Mouse (Mus musculus): ENCODE results near the gene Slc24a3. TPM values are rescaled to one million over a fixed set of nuclear protein-coding genes. Genes with fewer than 3 reads are reported as not detected.

Gene Slc24a3
- polyA plus RNA-seq, 1 experiment from 2014 or later = 3.1 TPM

DNA sequence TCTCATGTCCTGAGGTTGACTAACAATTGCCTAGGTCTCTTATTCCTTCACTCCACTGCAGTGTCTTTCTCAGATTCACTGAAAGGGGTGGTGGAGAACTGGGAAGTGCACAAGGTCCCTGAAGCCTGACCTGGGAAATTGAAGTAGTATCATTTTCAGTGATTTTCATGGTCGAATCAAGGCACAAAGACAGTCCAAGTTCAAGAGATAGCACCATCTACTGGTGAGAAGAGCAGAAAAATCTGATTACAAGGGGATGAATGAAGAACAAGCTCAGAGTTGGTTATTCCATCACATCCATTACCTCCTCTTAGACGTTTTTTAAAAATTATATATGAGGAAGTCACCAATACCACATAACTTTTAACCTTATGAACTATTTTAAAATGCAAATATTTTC, 123.9 kb downstream of the Slc24a3 start:
- no peak overlapping the region for H3K9ac ChIP-seq (ENCODE audit: low read depth, low read length)
- H3K27ac ChIP-seq (ENCODE audit: low read length) = no peak overlapping the region
- ATAC-seq = no peak
- WGBS = 23% methylated on average over 2 of the region's 2 CpGs
- no peaks in the 10 kb centered on the region for H3K36me3 ChIP-seq (ENCODE audit: control insufficient read depth, insufficient read depth, low read length)
- no peak overlapping the region for H3K4me3 ChIP-seq (ENCODE audit: low read length)
- no peaks in the 10 kb centered on the region for H3K9me3 ChIP-seq (ENCODE audit: control insufficient read depth, low read length)
- H3K4me2 ChIP-seq (ENCODE audit: low read depth, low read length) = no peak overlapping the region
- H3K4me1 ChIP-seq (ENCODE audit: control insufficient read depth, insufficient read depth, low read length) = no peaks in the 10 kb centered on the region
- H3K27me3 ChIP-seq (replicated peaks; ENCODE audit: control insufficient read depth, insufficient read depth, low read length) = no peaks in the 10 kb centered on the region

DNA sequence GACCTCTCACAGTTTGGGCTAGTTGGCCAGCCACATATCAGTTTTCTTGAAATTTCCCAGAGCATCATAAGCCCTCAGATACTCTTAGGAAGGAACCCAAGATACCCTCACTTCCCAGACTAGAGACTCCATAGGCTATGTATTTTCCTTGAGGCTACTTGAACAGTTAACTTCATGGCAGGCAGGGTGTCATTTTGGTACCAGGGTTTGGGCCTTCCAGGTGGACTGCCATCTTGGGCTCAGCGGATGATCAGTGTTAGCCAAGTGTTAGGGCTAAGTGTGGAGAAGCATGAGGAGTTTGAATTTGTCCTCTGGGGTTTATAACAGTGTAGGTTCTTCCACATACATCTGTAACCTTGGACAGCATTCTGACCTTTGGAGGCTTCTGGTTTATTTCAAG, 124.6 kb downstream of the Slc24a3 start:
- H3K36me3 ChIP-seq (ENCODE audit: control insufficient read depth, insufficient read depth, low read length) = no peaks in the 10 kb centered on the region
- H3K9ac ChIP-seq (ENCODE audit: low read depth, low read length) = no peak overlapping the region
- H3K4me3 ChIP-seq (ENCODE audit: low read length) = no peak overlapping the region
- no peak overlapping the region for H3K27ac ChIP-seq (ENCODE audit: low read length)
- WGBS = 86% methylated on average over 1 of the region's 1 CpGs
- no peak overlapping the region for H3K4me2 ChIP-seq (ENCODE audit: low read depth, low read length)
- ATAC-seq = no peak
- H3K4me1 ChIP-seq (ENCODE audit: control insufficient read depth, insufficient read depth, low read length) = no peaks in the 10 kb centered on the region
- H3K27me3 ChIP-seq (replicated peaks; ENCODE audit: control insufficient read depth, insufficient read depth, low read length) = no peaks in the 10 kb centered on the region
- no peaks in the 10 kb centered on the region for H3K9me3 ChIP-seq (ENCODE audit: control insufficient read depth, low read length)

DNA sequence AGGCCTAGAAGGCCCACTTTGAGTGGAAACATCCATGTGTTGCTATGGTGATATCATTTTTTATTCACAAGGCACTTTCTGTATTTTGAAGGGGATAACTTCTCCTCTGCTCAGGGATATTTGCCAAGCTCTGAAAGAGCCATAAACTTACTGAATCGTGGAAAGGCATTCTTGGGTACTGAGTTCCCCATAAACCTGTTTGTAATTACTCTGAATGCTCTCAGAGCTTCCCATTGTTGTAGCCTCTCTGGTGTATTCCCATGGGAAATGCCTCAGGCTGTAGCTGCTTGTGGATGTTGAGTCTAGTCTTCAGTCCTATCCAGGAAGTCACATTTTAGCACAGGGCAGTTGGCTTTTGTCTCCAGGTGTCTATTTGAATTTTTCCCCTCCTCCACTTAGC, 125.3 kb downstream of the Slc24a3 start:
- 8% methylated on average over 1 of the region's 1 CpGs for WGBS
- no peak for ATAC-seq
- H3K27ac ChIP-seq (ENCODE audit: low read length) = no peak overlapping the region

DNA sequence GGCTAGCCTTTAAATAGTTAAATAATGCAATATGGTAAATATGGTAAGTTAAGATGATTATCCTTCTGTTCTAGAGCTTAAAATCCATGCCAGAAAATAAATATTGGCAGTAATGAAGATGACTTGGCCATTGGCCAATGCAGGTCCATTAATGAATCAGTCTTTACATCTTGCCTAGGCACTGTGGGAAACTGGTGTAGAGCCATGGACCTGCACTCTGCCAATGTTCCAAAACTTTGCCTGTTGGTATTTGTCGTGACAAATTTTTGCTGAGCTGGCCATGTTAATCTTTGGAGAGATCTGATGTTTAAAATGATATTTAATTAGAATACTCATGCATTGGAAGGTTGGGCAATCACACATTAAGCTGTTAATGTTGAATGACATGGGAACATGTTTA, 129.4 kb downstream of the Slc24a3 start:
- H3K4me3 ChIP-seq (ENCODE audit: low read length) = no peak overlapping the region
- no peaks in the 10 kb centered on the region for H3K9me3 ChIP-seq (ENCODE audit: control insufficient read depth, low read length)
- H3K27ac ChIP-seq (ENCODE audit: low read length) = no peak overlapping the region
- no peak overlapping the region for H3K9ac ChIP-seq (ENCODE audit: low read depth, low read length)
- WGBS = 80% methylated on average over 1 of the region's 1 CpGs
- H3K27me3 ChIP-seq (replicated peaks; ENCODE audit: control insufficient read depth, insufficient read depth, low read length) = no peaks in the 10 kb centered on the region
- no peaks in the 10 kb centered on the region for H3K4me1 ChIP-seq (ENCODE audit: control insufficient read depth, insufficient read depth, low read length)
- no peaks in the 10 kb centered on the region for H3K36me3 ChIP-seq (ENCODE audit: control insufficient read depth, insufficient read depth, low read length)
- no peak overlapping the region for H3K4me2 ChIP-seq (ENCODE audit: low read depth, low read length)
- ATAC-seq = no peak

More for the DNA sequence above, 125.3 kb downstream of the Slc24a3 start:
- Histone ChIP-seq H3K4me3 (ENCODE audit: low read length) (no peak overlapping the region), H3K27me3 (replicated peaks; ENCODE audit: control insufficient read depth, insufficient read depth, low read length) (no peaks in the 10 kb centered on the region), H3K4me2 (ENCODE audit: low read depth, low read length) (no peak overlapping the region), H3K9ac (ENCODE audit: low read depth, low read length) (no peak overlapping the region), H3K9me3 (ENCODE audit: control insufficient read depth, low read length) (no peaks in the 10 kb centered on the region), H3K4me1 (ENCODE audit: control insufficient read depth, insufficient read depth, low read length) (no peaks in the 10 kb centered on the region), H3K36me3 (ENCODE audit: control insufficient read depth, insufficient read depth, low read length) (no peaks in the 10 kb centered on the region)

DNA sequence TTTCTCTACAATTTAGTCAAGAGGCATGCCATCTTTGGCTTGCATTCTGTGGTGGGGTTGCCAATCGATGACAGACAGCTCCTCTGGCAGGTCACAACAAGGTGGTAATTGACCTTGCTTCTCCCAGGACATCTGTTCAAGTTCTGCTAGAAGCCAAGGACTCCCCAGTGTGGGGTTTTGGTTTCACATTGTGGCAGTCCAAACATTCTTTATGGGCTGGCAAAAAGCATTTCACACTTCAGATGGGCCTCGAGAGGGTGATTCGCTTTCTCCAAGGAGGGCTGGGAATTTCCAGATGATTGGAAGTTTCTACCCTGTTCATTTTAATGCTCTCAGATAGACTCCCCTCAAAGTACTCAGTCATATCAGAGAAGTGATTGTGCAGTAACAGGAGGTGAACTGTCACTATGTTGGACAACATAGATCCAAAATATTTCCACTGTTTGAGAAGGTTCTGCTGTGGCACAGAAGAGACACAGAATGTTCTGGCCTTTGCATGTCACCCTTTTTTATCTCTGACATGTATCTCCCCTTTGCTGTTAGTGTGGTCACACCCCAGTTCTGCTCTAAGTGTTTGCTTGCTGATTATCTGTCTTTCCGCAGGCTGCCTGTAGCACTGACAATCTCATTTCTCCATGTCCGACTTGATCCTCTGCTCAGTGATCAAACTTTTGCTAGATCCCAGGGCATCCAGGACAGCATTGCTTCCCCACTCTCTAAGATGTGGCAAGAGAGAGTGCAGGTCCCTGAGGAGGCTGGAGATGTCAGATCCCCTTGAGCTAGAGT, 132.6 kb downstream of the Slc24a3 start:
- H3K4me3 ChIP-seq (ENCODE audit: low read length) = no peak overlapping the region
- 70% methylated on average over 5 of the region's 5 CpGs for WGBS
- H3K9ac ChIP-seq (ENCODE audit: low read depth, low read length) = no peak overlapping the region
- no peaks in the 10 kb centered on the region for H3K36me3 ChIP-seq (ENCODE audit: control insufficient read depth, insufficient read depth, low read length)
- H3K9me3 ChIP-seq (ENCODE audit: control insufficient read depth, low read length) = no peaks in the 10 kb centered on the region
- H3K4me1 ChIP-seq (ENCODE audit: control insufficient read depth, insufficient read depth, low read length) = no peaks in the 10 kb centered on the region
- no peak overlapping the region for H3K27ac ChIP-seq (ENCODE audit: low read length)
- H3K27me3 ChIP-seq (replicated peaks; ENCODE audit: control insufficient read depth, insufficient read depth, low read length) = no peaks in the 10 kb centered on the region
- no peak for ATAC-seq
- no peak overlapping the region for H3K4me2 ChIP-seq (ENCODE audit: low read depth, low read length)

DNA sequence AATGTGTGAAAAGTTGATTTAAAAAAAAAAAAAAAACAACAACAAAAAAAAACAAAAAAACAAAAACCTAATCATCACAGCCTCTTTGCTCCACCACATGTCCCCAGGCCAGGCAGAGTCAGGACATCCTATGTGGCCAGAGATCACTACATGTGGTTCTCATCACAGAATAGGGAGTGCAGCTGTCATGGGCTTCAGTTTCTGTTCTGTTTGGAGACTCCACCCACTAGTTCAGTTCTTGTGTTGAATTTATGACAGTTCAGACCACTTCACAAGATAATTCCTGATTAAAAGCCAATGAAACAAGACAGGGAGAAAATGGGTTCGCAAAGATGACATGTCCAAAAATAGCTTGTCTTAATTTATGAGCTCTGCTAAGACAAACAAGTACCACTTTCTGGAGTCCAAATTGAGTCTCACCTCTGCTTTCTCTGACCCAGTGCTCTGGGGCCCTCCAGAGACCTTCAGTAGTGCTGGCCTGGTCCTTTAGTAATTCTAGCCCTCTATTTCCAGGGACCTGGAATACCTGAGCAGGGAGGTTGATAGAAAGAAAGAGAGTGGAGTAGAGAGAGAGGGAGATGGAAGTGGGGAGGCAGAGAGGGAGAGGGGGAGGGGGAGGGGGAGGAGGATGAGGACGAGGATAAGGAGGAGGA, 139.8 kb downstream of the Slc24a3 start:
- no peaks in the 10 kb centered on the region for H3K36me3 ChIP-seq (ENCODE audit: control insufficient read depth, insufficient read depth, low read length)
- no peaks in the 10 kb centered on the region for H3K27me3 ChIP-seq (replicated peaks; ENCODE audit: control insufficient read depth, insufficient read depth, low read length)
- no peak overlapping the region for H3K4me2 ChIP-seq (ENCODE audit: low read depth, low read length)
- ATAC-seq = no peak
- H3K4me1 ChIP-seq (ENCODE audit: control insufficient read depth, insufficient read depth, low read length) = no peaks in the 10 kb centered on the region
- no peak overlapping the region for H3K9ac ChIP-seq (ENCODE audit: low read depth, low read length)
- no peak overlapping the region for H3K4me3 ChIP-seq (ENCODE audit: low read length)
- 58% methylated on average over 2 of the region's 2 CpGs for WGBS
- no peaks in the 10 kb centered on the region for H3K9me3 ChIP-seq (ENCODE audit: control insufficient read depth, low read length)
- no peak overlapping the region for H3K27ac ChIP-seq (ENCODE audit: low read length)

DNA sequence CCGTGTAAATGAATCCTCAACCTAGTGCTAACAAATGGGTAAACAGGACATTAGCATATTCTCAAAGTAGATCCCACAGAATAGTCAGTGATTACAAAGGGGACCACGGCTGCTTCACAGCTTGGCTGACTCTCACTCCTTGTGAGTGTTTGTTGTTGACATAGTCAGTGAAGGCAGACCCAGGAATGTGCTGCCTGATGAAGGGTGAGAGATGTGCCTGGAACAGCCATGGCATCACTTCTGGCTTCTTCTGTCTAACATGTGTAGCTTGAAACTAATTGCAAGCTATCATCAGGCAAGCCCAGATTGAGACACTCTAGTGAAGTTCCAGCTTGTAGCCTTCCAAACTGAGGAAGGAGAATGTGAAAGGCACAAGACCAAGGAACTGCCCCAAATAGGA, 151.4 kb downstream of the Slc24a3 start:
- no peak for ATAC-seq
- no peak overlapping the region for H3K9ac ChIP-seq (ENCODE audit: low read depth, low read length)
- no peaks in the 10 kb centered on the region for H3K36me3 ChIP-seq (ENCODE audit: control insufficient read depth, insufficient read depth, low read length)
- WGBS = 40% methylated on average over 2 of the region's 2 CpGs
- H3K27me3 ChIP-seq (replicated peaks; ENCODE audit: control insufficient read depth, insufficient read depth, low read length) = no peaks in the 10 kb centered on the region
- no peaks in the 10 kb centered on the region for H3K9me3 ChIP-seq (ENCODE audit: control insufficient read depth, low read length)
- no peak overlapping the region for H3K27ac ChIP-seq (ENCODE audit: low read length)
- H3K4me1 ChIP-seq (ENCODE audit: control insufficient read depth, insufficient read depth, low read length) = no peaks in the 10 kb centered on the region
- H3K4me3 ChIP-seq (ENCODE audit: low read length) = no peak overlapping the region
- H3K4me2 ChIP-seq (ENCODE audit: low read depth, low read length) = no peak overlapping the region

DNA sequence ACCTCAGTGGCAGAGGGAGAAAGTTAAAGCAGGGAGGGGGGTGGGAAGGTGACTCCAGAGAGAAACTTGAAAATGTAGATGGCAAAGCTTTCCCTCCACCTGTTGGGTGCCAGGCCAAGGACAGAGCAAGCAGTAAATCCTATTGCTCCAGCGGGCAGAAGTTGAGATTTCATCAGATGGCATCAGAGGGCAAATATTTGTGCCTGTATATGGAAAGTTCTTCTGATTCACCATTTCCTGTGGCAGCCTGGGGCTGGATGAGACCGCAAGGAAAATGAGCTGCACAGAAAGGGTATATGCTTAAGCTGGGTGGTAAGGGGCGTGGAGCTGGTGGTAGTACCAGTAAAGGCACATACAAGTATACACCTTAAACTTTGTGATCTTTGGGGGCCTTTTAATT, 153.7 kb downstream of the Slc24a3 start:
- no peak overlapping the region for H3K27ac ChIP-seq (ENCODE audit: low read length)
- H3K4me1 ChIP-seq (ENCODE audit: control insufficient read depth, insufficient read depth, low read length) = no peaks in the 10 kb centered on the region
- no peak for ATAC-seq
- no peak overlapping the region for H3K9ac ChIP-seq (ENCODE audit: low read depth, low read length)
- H3K4me3 ChIP-seq (ENCODE audit: low read length) = no peak overlapping the region
- H3K27me3 ChIP-seq (replicated peaks; ENCODE audit: control insufficient read depth, insufficient read depth, low read length) = no peaks in the 10 kb centered on the region
- no peaks in the 10 kb centered on the region for H3K9me3 ChIP-seq (ENCODE audit: control insufficient read depth, low read length)
- no peaks in the 10 kb centered on the region for H3K36me3 ChIP-seq (ENCODE audit: control insufficient read depth, insufficient read depth, low read length)
- 92% methylated on average over 3 of the region's 3 CpGs for WGBS
- H3K4me2 ChIP-seq (ENCODE audit: low read depth, low read length) = no peak overlapping the region

DNA sequence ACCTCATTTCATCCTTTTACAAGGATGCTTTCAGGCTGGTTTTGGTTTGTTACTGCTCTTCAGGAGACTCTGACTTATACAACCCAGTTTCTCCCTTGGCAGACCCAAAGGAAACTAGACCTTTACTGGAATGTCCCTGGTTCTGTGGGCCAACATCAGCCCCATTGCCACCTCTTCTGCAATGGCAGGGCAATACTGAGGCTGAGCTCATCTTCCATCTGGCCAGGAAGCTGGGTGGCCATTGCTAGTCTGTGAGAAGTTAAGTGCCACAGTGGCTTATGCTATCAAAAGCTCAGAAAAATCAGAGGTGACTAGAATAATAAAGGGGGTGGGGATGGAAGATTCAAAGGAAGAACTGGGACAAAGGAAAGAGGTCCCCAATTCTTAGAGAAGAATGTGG, 154.2 kb downstream of the Slc24a3 start:
- Histone ChIP-seq H3K9me3 (ENCODE audit: control insufficient read depth, low read length) (no peaks in the 10 kb centered on the region), H3K27ac (ENCODE audit: low read length) (no peak overlapping the region), H3K27me3 (replicated peaks; ENCODE audit: control insufficient read depth, insufficient read depth, low read length) (no peaks in the 10 kb centered on the region), H3K9ac (ENCODE audit: low read depth, low read length) (no peak overlapping the region), H3K4me1 (ENCODE audit: control insufficient read depth, insufficient read depth, low read length) (no peaks in the 10 kb centered on the region), H3K4me3 (ENCODE audit: low read length) (no peak overlapping the region), H3K4me2 (ENCODE audit: low read depth, low read length) (no peak overlapping the region), H3K36me3 (ENCODE audit: control insufficient read depth, insufficient read depth, low read length) (no peaks in the 10 kb centered on the region)
- ATAC-seq = no peak

Measured in intestine, embryonic 16.5 days (tissue).